Comparison of ENCODE assay signal across 28 mouse cellular contexts in genomic region chr1:124104286-124104846, GRCm38 (mm10). TPM values are rescaled to one million over a fixed set of nuclear protein-coding genes. Genes with fewer than 3 reads are reported as not detected.
DNase-seq lines count a peak whose midpoint lies in the region; ATAC-seq and TF ChIP-seq lines count a peak whose summit lies in the region.
"Had no signal": no experiment of that assay in that cellular context is flagged by ENCODE, and none has a peak within 500 bp of the region (broad histone marks: within the 10 kb centered on the region; RNA-seq: fewer than 3 reads in every experiment).

No protein-coding gene starts in this region.

- no peaks in the 10 kb centered on the region for H3K27me3 ChIP-seq in hindbrain, embryonic 13.5 days
- H3K27me3 ChIP-seq in hindbrain, postnatal 0 days (ENCODE audit: insufficient read depth, low read length): no peaks in the 10 kb centered on the region
- no peaks in the 10 kb centered on the region for H3K27me3 ChIP-seq in neural tube, embryonic 12.5 days (replicated peaks)
- H3K27me3 ChIP-seq in neural tube, embryonic 15.5 days (replicated peaks): no peaks in the 10 kb centered on the region
- H3K27me3 ChIP-seq: embryonic facial prominence, embryonic 12.5 days; embryonic facial prominence, embryonic 15.5 days; intestine, embryonic 15.5 days had no signal

- no peaks in the 10 kb centered on the region for H3K36me3 ChIP-seq in hindbrain, embryonic 13.5 days
- no peaks in the 10 kb centered on the region for H3K36me3 ChIP-seq in hindbrain, postnatal 0 days (ENCODE audit: insufficient read depth, low read length)
- no peaks in the 10 kb centered on the region for H3K36me3 ChIP-seq in neural tube, embryonic 12.5 days
- no peaks in the 10 kb centered on the region for H3K36me3 ChIP-seq in neural tube, embryonic 15.5 days
- H3K36me3 ChIP-seq: embryonic facial prominence, embryonic 12.5 days; embryonic facial prominence, embryonic 15.5 days; intestine, embryonic 15.5 days had no signal

- no peaks in the 10 kb centered on the region for H3K9me3 ChIP-seq in hindbrain, embryonic 13.5 days
- H3K9me3 ChIP-seq in hindbrain, postnatal 0 days (ENCODE audit: low read length): no peaks in the 10 kb centered on the region
- H3K9me3 ChIP-seq in neural tube, embryonic 12.5 days: no peaks in the 10 kb centered on the region
- no peaks in the 10 kb centered on the region for H3K9me3 ChIP-seq in neural tube, embryonic 15.5 days (replicated peaks)
- H3K9me3 ChIP-seq: embryonic facial prominence, embryonic 12.5 days; embryonic facial prominence, embryonic 15.5 days; intestine, embryonic 15.5 days had no signal

- no peak for TF ChIP-seq CTCF in hindbrain, postnatal 0 days (IDR thresholded peaks at IDR 0.05; ENCODE audit: low read depth)

- H3K4me3 ChIP-seq in hindbrain, embryonic 13.5 days: no peak overlapping the region
- H3K4me3 ChIP-seq in hindbrain, postnatal 0 days (ENCODE audit: low read length): no peak overlapping the region
- no peak overlapping the region for H3K4me3 ChIP-seq in neural tube, embryonic 12.5 days
- no peak overlapping the region for H3K4me3 ChIP-seq in neural tube, embryonic 15.5 days (replicated peaks)
- H3K4me3 ChIP-seq: embryonic facial prominence, embryonic 12.5 days; embryonic facial prominence, embryonic 15.5 days; gastrocnemius, adult 2 months; intestine, embryonic 15.5 days had no signal

- no peak overlapping the region for H3K27ac ChIP-seq in hindbrain, embryonic 13.5 days
- H3K27ac ChIP-seq in hindbrain, postnatal 0 days: no peak overlapping the region
- no peak overlapping the region for H3K27ac ChIP-seq in neural tube, embryonic 12.5 days
- H3K27ac ChIP-seq in neural tube, embryonic 15.5 days (replicated peaks): no peak overlapping the region
- H3K27ac ChIP-seq: embryonic facial prominence, embryonic 12.5 days; embryonic facial prominence, embryonic 15.5 days; gastrocnemius, adult 2 months; intestine, embryonic 15.5 days had no signal

- H3K9ac ChIP-seq in hindbrain, embryonic 13.5 days: no peak overlapping the region
- H3K9ac ChIP-seq in hindbrain, postnatal 0 days (replicated peaks; ENCODE audit: low read length): no peak overlapping the region
- H3K9ac ChIP-seq in neural tube, embryonic 12.5 days: no peak overlapping the region
- no peak overlapping the region for H3K9ac ChIP-seq in neural tube, embryonic 15.5 days (replicated peaks)
- H3K9ac ChIP-seq: embryonic facial prominence, embryonic 12.5 days; embryonic facial prominence, embryonic 15.5 days; forebrain, postnatal 0 days; intestine, embryonic 15.5 days had no signal

- H3K4me2 ChIP-seq in hindbrain, embryonic 13.5 days: no peak overlapping the region
- H3K4me2 ChIP-seq in hindbrain, postnatal 0 days (ENCODE audit: low read depth, low read length): no peak overlapping the region
- H3K4me2 ChIP-seq in neural tube, embryonic 12.5 days (replicated peaks): no peak overlapping the region
- H3K4me2 ChIP-seq in neural tube, embryonic 15.5 days: no peak overlapping the region
- H3K4me2 ChIP-seq: embryonic facial prominence, embryonic 12.5 days; embryonic facial prominence, embryonic 15.5 days; heart, embryonic 11.5 days; intestine, embryonic 15.5 days had no signal

- peak; percentile 73; the same call in 1 of the 2 replicates for ATAC-seq in hindbrain, embryonic 13.5 days (ENCODE audit: low FRiP score)
- no peak for ATAC-seq in hindbrain, postnatal 0 days
- ATAC-seq in neural tube, embryonic 12.5 days (ENCODE audit: low FRiP score, low read depth): peak; percentile 79
- ATAC-seq in neural tube, embryonic 15.5 days (ENCODE audit: low FRiP score): no peak
- ATAC-seq: CD4-positive, CD25-positive, alpha-beta regulatory T cell, adult 4 months; forebrain, embryonic 14.5 days; forebrain, postnatal 0 days; intestine, embryonic 15.5 days had no signal

- WGBS in hindbrain, embryonic 13.5 days: 29% methylated on average over 3 of the region's 3 CpGs
- WGBS in hindbrain, postnatal 0 days: 46% methylated on average over 3 of the region's 3 CpGs
- 24% methylated on average over 3 of the region's 3 CpGs for WGBS in neural tube, embryonic 12.5 days
- 13% methylated on average over 3 of the region's 3 CpGs for WGBS in neural tube, embryonic 15.5 days

- no peaks in the 10 kb centered on the region; the same call in 1 of the 2 replicates for H3K4me1 ChIP-seq in hindbrain, embryonic 13.5 days (replicated peaks)
- H3K4me1 ChIP-seq in hindbrain, postnatal 0 days (ENCODE audit: insufficient read depth, low read length): no peaks in the 10 kb centered on the region
- no peaks in the 10 kb centered on the region for H3K4me1 ChIP-seq in neural tube, embryonic 12.5 days
- no peaks in the 10 kb centered on the region for H3K4me1 ChIP-seq in neural tube, embryonic 15.5 days
- H3K4me1 ChIP-seq: embryonic facial prominence, embryonic 12.5 days; embryonic facial prominence, embryonic 15.5 days; intestine, embryonic 15.5 days had no signal

- DNase-seq in hindbrain, postnatal 0 days (ENCODE audit: low spot score): no peak
- peak; percentile 6 for DNase-seq in mesoderm, embryonic 11.5 days (ENCODE audit: low read depth, low spot score)
- no peak for DNase-seq in adrenal gland, postnatal 14 days
- no peak for DNase-seq in cerebellum, adult 8-10 months
- DNase-seq: adrenal gland, adult 2 months; adrenal gland, postnatal 25 days; cerebellum, adult 18-20 months; cerebellum, adult 9-11 months; cerebellum, postnatal 25 days; forebrain, postnatal 0 days; gastrocnemius, adult 2 months; gastrocnemius, postnatal 14 days; heart, adult 11 months had no signal

RNA-seq across cellular contexts. Expression of gene Dpp10, which starts 59.0 kb away (rescaled TPM):
- 11.9 and 13.4 TPM in 2 replicates for polyA plus RNA-seq in hindbrain, embryonic 13.5 days (2015; fragmentation: Nextera tagmentation; extraction: Ambion mirVana)
- 43.6 and 45.1 TPM in 2 replicates for total RNA-seq in hindbrain, postnatal 0 days (2014; rRNA removed)
- 22.9 and 23.3 TPM in 2 replicates for polyA plus RNA-seq in hindbrain, postnatal 0 days (2015; fragmentation: Nextera tagmentation; extraction: Ambion mirVana)
- polyA plus RNA-seq in neural tube, embryonic 12.5 days (2016; fragmentation: Nextera tagmentation; extraction: Ambion mirVana): 3.4 and 3.8 TPM in 2 replicates
- polyA plus RNA-seq in neural tube, embryonic 15.5 days (2015; fragmentation: Nextera tagmentation; extraction: Ambion mirVana): 17.9 and 21.6 TPM in 2 replicates
- 0.15 and 0.33 TPM in 2 replicates for total RNA-seq in adrenal gland, postnatal 14 days (2021)
- total RNA-seq: common myeloid progenitor, adult 5-6 weeks; gastrocnemius, postnatal 14 days; heart, postnatal 25 days; hematopoietic stem cell, adult 5-6 weeks; MEL had no signal
- polyA plus RNA-seq: adrenal gland, adult 2 months; C2C12; heart, postnatal 0 days had no signal

Comparison
In these comparisons a context has a peak if more than half of its experiments do, and no peak if none do; other contexts are left out.
1. ATAC-seq: peak in hindbrain, embryonic 13.5 days (single experiment) and neural tube, embryonic 12.5 days (single experiment); none in hindbrain, postnatal 0 days (single experiment) and neural tube, embryonic 15.5 days (single experiment).